Mouse (Mus musculus) spleen, adult 2 months (tissue): ENCODE results near the gene Ccdc85b.

ENCODE experiments used
- CTCF ChIP-seq: fragments of 200-500 bp; IDR thresholded peaks from 2 replicates; pipeline ENCODE4 v1.5.1; 2011; ENCODE audit warnings: mild to moderate bottlenecking, inconsistent platforms; ENCODE audit not compliant: insufficient read depth, insufficient read length, insufficient replicate concordance; ENCODE audit errors: extremely low read depth
- POLR2A ChIP-seq: fragments of 200-500 bp; IDR thresholded peaks from 2 replicates; pipeline ENCODE4 v1.6.1; 2011; ENCODE audit warnings: low read depth, low read length, inconsistent platforms

- no peak for TF ChIP-seq POLR2A
- TF ChIP-seq CTCF = no peak
Observed at GRCm38 (mm10) chr19:5496052-5496370, 38.3 kb upstream of the Ccdc85b start.
